Mouse (Mus musculus): ENCODE data around the gene Stat2. TPM values are rescaled to one million over a fixed set of nuclear protein-coding genes. Genes with fewer than 3 reads are reported as not detected.

Stat2 gene
- polyA plus RNA-seq, 1 experiment: 34.4 TPM

- DNase-seq: peak; percentile 100
- H3K4me1 ChIP-seq (ENCODE audit: control insufficient read depth, insufficient read depth, low read length): peaks cover 6% of the 10 kb centered on the region
- peak within 1 kb of the TSS; percentile 79 for H3K4me3 ChIP-seq (replicated peaks; ENCODE audit: extremely low read depth, low read depth, low read length)
- under 1% methylated on average over 37 of the region's 37 CpGs for WGBS
- TF ChIP-seq POLR2A (IDR thresholded peaks at IDR 0.05; ENCODE audit: borderline replicate concordance, extremely low read depth, low read depth, low read length): peak; percentile 74; the same call in 1 of the 2 replicates
- TF ChIP-seq CTCF (IDR thresholded peaks at IDR 0.05; ENCODE audit: insufficient read depth, low read length): no peak
These were observed 33.0 kb downstream of the Stat2 start, which contains the start of gene Pan2 for GRCm38 (mm10) chr10:128303126-128304021. TSS of gene Pan2 (plus strand) at chr10:128303335.

GRCm38 (mm10) chr10:128309654-128310053 is 39.3 kb downstream of the Stat2 start:
- WGBS: 93% methylated on average over 7 of the region's 7 CpGs

GRCm38 (mm10) chr10:128310177-128310576 is 39.8 kb downstream of the Stat2 start:
- Histone ChIP-seq H3K4me1 (ENCODE audit: control insufficient read depth, insufficient read depth, low read length) (no peaks in the 10 kb centered on the region), H3K4me3 (replicated peaks; ENCODE audit: extremely low read depth, low read depth, low read length) (no peak overlapping the region)
- 55% methylated on average over 11 of the region's 11 CpGs for WGBS
- DNase-seq: no peak
- TF ChIP-seq POLR2A (IDR thresholded peaks at IDR 0.05; ENCODE audit: borderline replicate concordance, extremely low read depth, low read depth, low read length): no peak
- no peak for TF ChIP-seq CTCF (IDR thresholded peaks at IDR 0.05; ENCODE audit: insufficient read depth, low read length)

More at GRCm38 (mm10) chr10:128309654-128310053, 39.3 kb downstream of the Stat2 start:
- H3K4me3 ChIP-seq (replicated peaks; ENCODE audit: extremely low read depth, low read depth, low read length): no peak overlapping the region
- no peaks in the 10 kb centered on the region for H3K4me1 ChIP-seq (ENCODE audit: control insufficient read depth, insufficient read depth, low read length)
- DNase-seq: no peak
- TF ChIP-seq POLR2A (IDR thresholded peaks at IDR 0.05; ENCODE audit: borderline replicate concordance, extremely low read depth, low read depth, low read length) (no peak), CTCF (IDR thresholded peaks at IDR 0.05; ENCODE audit: insufficient read depth, low read length) (no peak)

GRCm38 (mm10) chr10:128310902-128311301 is 40.5 kb downstream of the Stat2 start:
- Histone ChIP-seq H3K4me1 (ENCODE audit: control insufficient read depth, insufficient read depth, low read length) (no peaks in the 10 kb centered on the region), H3K4me3 (replicated peaks; ENCODE audit: extremely low read depth, low read depth, low read length) (no peak overlapping the region)
- DNase-seq: no peak
- 62% methylated on average over 4 of the region's 4 CpGs for WGBS
- TF ChIP-seq POLR2A (IDR thresholded peaks at IDR 0.05; ENCODE audit: borderline replicate concordance, extremely low read depth, low read depth, low read length): no peak

- Histone ChIP-seq H3K4me3 (replicated peaks; ENCODE audit: extremely low read depth, low read depth, low read length) (no peak overlapping the region), H3K4me1 (ENCODE audit: control insufficient read depth, insufficient read depth, low read length) (no peaks in the 10 kb centered on the region)
- 91% methylated on average over 8 of the region's 8 CpGs for WGBS
- TF ChIP-seq CTCF (IDR thresholded peaks at IDR 0.05; ENCODE audit: insufficient read depth, low read length): no peak
- no peak for TF ChIP-seq POLR2A (IDR thresholded peaks at IDR 0.05; ENCODE audit: borderline replicate concordance, extremely low read depth, low read depth, low read length)
- no peak for DNase-seq
These were observed 45.2 kb downstream of the Stat2 start for GRCm38 (mm10) chr10:128315578-128315977.

GRCm38 (mm10) chr10:128321641-128322040 is 51.3 kb downstream of the Stat2 start:
- no peak for TF ChIP-seq POLR2A (IDR thresholded peaks at IDR 0.05; ENCODE audit: borderline replicate concordance, extremely low read depth, low read depth, low read length)
- TF ChIP-seq CTCF (IDR thresholded peaks at IDR 0.05; ENCODE audit: insufficient read depth, low read length): no peak
- Histone ChIP-seq H3K4me3 (replicated peaks; ENCODE audit: extremely low read depth, low read depth, low read length) (peak overlapping the region; percentile 36), H3K4me1 (ENCODE audit: control insufficient read depth, insufficient read depth, low read length) (no peaks in the 10 kb centered on the region; the same call in 1 of the 2 replicates)
- WGBS: 57% methylated on average over 12 of the region's 12 CpGs
- DNase-seq: no peak

- peak; percentile 89 for DNase-seq
- Histone ChIP-seq H3K4me3 (replicated peaks; ENCODE audit: extremely low read depth, low read depth, low read length) (peak within 1 kb of the TSS; percentile 62), H3K4me1 (ENCODE audit: control insufficient read depth, insufficient read depth, low read length) (no peaks in the 10 kb centered on the region; the same call in 1 of the 2 replicates)
- TF ChIP-seq CTCF (IDR thresholded peaks at IDR 0.05; ENCODE audit: insufficient read depth, low read length): no peak
- TF ChIP-seq POLR2A (IDR thresholded peaks at IDR 0.05; ENCODE audit: borderline replicate concordance, extremely low read depth, low read depth, low read length): peak; percentile 41; the same call in 1 of the 2 replicates
- WGBS: under 1% methylated on average over 40 of the region's 40 CpGs
These were observed 52.1 kb downstream of the Stat2 start, which contains the start of gene Cnpy2 for GRCm38 (mm10) chr10:128322141-128323108. TSS of gene Cnpy2 (plus strand) at chr10:128322459.

- TF ChIP-seq POLR2A (IDR thresholded peaks at IDR 0.05; ENCODE audit: borderline replicate concordance, extremely low read depth, low read depth, low read length) (no peak), CTCF (IDR thresholded peaks at IDR 0.05; ENCODE audit: insufficient read depth, low read length) (no peak)
- no peak for DNase-seq
- Histone ChIP-seq H3K4me3 (replicated peaks; ENCODE audit: extremely low read depth, low read depth, low read length) (no peak overlapping the region), H3K4me1 (ENCODE audit: control insufficient read depth, insufficient read depth, low read length) (no peaks in the 10 kb centered on the region; the same call in 1 of the 2 replicates)
- 55% methylated on average over 8 of the region's 8 CpGs for WGBS
These were observed 53.2 kb downstream of the Stat2 start for GRCm38 (mm10) chr10:128323516-128323915.

GRCm38 (mm10) chr10:128326825-128327224 is 56.5 kb downstream of the Stat2 start:
- Histone ChIP-seq H3K4me1 (ENCODE audit: control insufficient read depth, insufficient read depth, low read length) (no peaks in the 10 kb centered on the region), H3K4me3 (replicated peaks; ENCODE audit: extremely low read depth, low read depth, low read length) (no peak overlapping the region)
- DNase-seq: no peak
- TF ChIP-seq CTCF (IDR thresholded peaks at IDR 0.05; ENCODE audit: insufficient read depth, low read length) (no peak), POLR2A (IDR thresholded peaks at IDR 0.05; ENCODE audit: borderline replicate concordance, extremely low read depth, low read depth, low read length) (no peak)
- 92% methylated on average over 8 of the region's 8 CpGs for WGBS
